Mouse (Mus musculus) midbrain, embryonic 13.5 days (tissue): ENCODE measurements around the gene Aktip. TPM values are rescaled to one million over a fixed set of nuclear protein-coding genes. Genes with fewer than 3 reads are reported as not detected.

ENCODE experiments used
- ATAC-seq: fragments of 200-750 bp; cut with Nextera tagmentation; 2 replicates; pipeline ENCODE4 v1.8.0; 2017; ENCODE audit warnings: mild to moderate bottlenecking, moderate TSS enrichment, moderate library complexity
- H3K27ac ChIP-seq: fragments of 300-500 bp; sonication (generic); 2 replicates; pipeline ENCODE4 v1.5.1; 2015; ENCODE audit warnings: inconsistent platforms, mild to moderate bottlenecking, moderate library complexity
- H3K27me3 ChIP-seq: fragments of 300-500 bp; sonication (generic); 2 replicates; pipeline ENCODE4 v1.6.1; 2015; ENCODE audit warnings: mild to moderate bottlenecking, inconsistent platforms
- H3K36me3 ChIP-seq: fragments of 300-500 bp; sonication (generic); 2 replicates; pipeline ENCODE4 v1.6.1; 2015; ENCODE audit warnings: mild to moderate bottlenecking, inconsistent platforms
- H3K4me1 ChIP-seq: fragments of 300-500 bp; sonication (generic); replicated peaks from 2 replicates; pipeline ENCODE4 v1.6.1; 2015; ENCODE audit warnings: inconsistent platforms
- H3K4me2 ChIP-seq: fragments of 300-500 bp; sonication (generic); replicated peaks from 2 replicates; pipeline ENCODE4 v1.6.1; 2015; ENCODE audit warnings: moderate library complexity, mild to moderate bottlenecking, inconsistent platforms
- H3K4me3 ChIP-seq: fragments of 300-500 bp; sonication (generic); replicated peaks from 2 replicates; pipeline ENCODE4 v1.5.1; 2015; ENCODE audit warnings: mild to moderate bottlenecking, inconsistent platforms
- H3K9ac ChIP-seq: fragments of 300-500 bp; sonication (generic); replicated peaks from 2 replicates; pipeline ENCODE4 v1.6.1; 2015; ENCODE audit warnings: mild to moderate bottlenecking, inconsistent platforms
- H3K9me3 ChIP-seq: fragments of 300-500 bp; sonication (generic); 2 replicates; pipeline ENCODE4 v1.6.1; 2016; ENCODE audit warnings: mild to moderate bottlenecking, inconsistent platforms
- WGBS: fragments of 180-500 bp; shearing (Covaris S2); methylation state at CpG from one replicate; pipeline ENCODE4 v1.1.7; 2015; 5-methylcytosine and 5-hydroxymethylcytosine counted together
- polyA plus RNA-seq: library from polyadenylated mRNA; unstranded; fragments of >200 nt; fragmentation: Nextera tagmentation; extraction: Ambion mirVana; gene quantifications from 2 replicates; pipeline ENCODE4 v1.2.1, GENCODE M21; 2015

The Aktip gene
- polyA plus RNA-seq, 1 experiment from 2014 or later, result 133 TPM

DNA sequence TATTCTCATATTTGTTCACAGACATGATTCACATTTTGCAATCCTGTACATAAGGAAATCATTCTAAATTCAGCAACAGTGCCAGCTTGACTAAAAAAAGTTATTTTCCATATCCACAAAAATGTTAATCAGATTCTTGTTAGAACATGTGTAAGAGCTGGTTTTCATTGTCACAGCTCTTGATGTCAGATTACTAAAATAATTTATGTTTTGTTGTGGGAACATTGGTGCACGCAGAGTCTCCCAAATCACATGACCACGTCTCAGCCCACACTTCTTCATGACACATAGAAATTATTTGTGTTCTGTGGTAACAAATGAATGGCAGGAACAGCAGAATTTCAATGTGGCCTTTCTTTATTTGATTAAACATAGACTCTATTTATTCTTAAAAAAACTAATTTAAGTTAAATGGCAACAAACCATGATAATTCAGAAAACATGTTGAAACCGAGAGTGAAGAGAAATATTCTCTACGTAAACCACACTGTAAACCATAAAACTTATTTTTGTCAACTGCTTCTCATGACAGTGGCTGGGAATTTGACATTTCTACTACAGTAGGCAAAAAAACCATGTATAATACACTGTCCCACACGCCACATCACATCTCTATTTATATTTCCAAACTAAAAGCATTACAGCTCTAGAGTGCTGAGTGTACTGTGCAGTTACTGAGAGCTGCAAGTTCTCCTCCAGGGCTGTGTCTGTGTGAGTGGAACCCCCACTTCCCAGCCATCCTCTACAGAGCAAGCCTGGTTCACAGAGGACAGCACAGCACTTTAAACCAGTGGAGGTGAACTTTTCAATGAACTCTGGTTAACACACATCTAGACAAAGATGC lies 17.5 kb upstream of the Aktip start:
- Histone ChIP-seq H3K27ac (no peak overlapping the region), H3K4me3 (no peak overlapping the region), H3K4me2 (no peak overlapping the region), H3K4me1 (peaks cover 6% of the 10 kb centered on the region; the same call in 1 of the 2 replicates), H3K9ac (no peak overlapping the region), H3K36me3 (0 out of 2 replicates have a peak, but pooled peaks cover 4% of the 10 kb centered on the region), H3K27me3 (no peaks in the 10 kb centered on the region), H3K9me3 (no peaks in the 10 kb centered on the region)
- 94% methylated on average over 5 of the region's 5 CpGs for WGBS
- no peak for ATAC-seq

DNA sequence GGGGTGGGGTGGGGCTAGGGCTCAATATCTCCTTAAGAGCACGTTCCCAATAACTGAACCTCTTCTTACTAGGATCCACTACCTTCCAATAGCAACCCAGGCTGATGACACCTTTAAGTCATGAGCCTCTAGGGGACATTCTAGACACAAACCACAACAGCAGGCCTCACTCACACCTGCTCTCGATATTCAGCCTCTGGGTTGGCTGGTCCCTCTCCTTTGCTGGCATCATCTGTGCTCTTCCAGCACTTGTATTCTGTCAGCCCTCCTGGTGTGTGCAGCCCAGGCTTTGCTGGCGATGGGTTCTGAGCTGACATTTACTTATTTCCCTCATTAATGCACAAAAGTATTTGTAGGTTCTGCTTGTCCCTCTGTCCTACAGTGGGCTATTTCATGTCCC lies 14.5 kb upstream of the Aktip start:
- WGBS, result 73% methylated on average over 3 of the region's 3 CpGs
- no peak overlapping the region for H3K9ac ChIP-seq
- no peak overlapping the region for H3K27ac ChIP-seq
- no peak overlapping the region for H3K4me3 ChIP-seq
- no peak for ATAC-seq
- H3K27me3 ChIP-seq, result no peaks in the 10 kb centered on the region
- peaks cover 6% of the 10 kb centered on the region; the same call in 1 of the 2 replicates for H3K4me1 ChIP-seq
- no peaks in the 10 kb centered on the region for H3K9me3 ChIP-seq
- H3K4me2 ChIP-seq, result no peak overlapping the region
- H3K36me3 ChIP-seq, result no peaks in the 10 kb centered on the region

GRCm38 (mm10) chr8:91212948-91213347 lies 13.2 kb upstream of the Aktip start:
- H3K9ac ChIP-seq, result no peak overlapping the region
- no peak overlapping the region for H3K4me2 ChIP-seq
- no peaks in the 10 kb centered on the region for H3K9me3 ChIP-seq
- no peaks in the 10 kb centered on the region for H3K27me3 ChIP-seq
- ATAC-seq, result no peak
- H3K4me1 ChIP-seq, result peaks cover 6% of the 10 kb centered on the region; the same call in 1 of the 2 replicates
- 97% methylated on average over 2 of the region's 2 CpGs for WGBS
- no peak overlapping the region for H3K4me3 ChIP-seq
- H3K27ac ChIP-seq, result no peak overlapping the region
- no peaks in the 10 kb centered on the region for H3K36me3 ChIP-seq

DNA sequence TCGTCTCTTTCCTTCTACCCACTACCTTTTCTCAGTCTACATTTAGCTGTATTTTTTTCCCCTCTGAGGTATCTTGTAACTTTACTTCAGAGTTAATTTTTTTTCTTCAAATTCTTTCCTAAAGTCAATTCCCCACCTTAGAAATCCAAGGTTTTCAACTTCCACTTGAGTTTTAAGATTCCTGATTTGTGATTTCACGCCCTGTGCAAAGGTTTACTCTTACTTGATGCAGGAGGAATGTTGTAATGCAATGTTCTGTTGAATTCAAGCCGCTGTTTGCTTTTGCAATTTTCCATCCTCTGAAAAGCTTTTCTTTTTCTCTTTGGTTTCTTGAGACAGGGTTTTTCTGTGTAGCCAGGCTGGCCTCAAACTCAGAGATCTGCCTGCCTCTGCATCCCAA lies 9.9 kb upstream of the Aktip start:
- Histone ChIP-seq H3K4me3 (no peak overlapping the region), H3K9ac (no peak overlapping the region), H3K4me1 (peaks cover 4% of the 10 kb centered on the region; the same call in 1 of the 2 replicates), H3K27ac (no peak overlapping the region), H3K9me3 (no peaks in the 10 kb centered on the region), H3K27me3 (no peaks in the 10 kb centered on the region), H3K4me2 (no peak overlapping the region), H3K36me3 (no peaks in the 10 kb centered on the region)
- 88% methylated on average over 3 of the region's 3 CpGs for WGBS
- no peak for ATAC-seq

DNA sequence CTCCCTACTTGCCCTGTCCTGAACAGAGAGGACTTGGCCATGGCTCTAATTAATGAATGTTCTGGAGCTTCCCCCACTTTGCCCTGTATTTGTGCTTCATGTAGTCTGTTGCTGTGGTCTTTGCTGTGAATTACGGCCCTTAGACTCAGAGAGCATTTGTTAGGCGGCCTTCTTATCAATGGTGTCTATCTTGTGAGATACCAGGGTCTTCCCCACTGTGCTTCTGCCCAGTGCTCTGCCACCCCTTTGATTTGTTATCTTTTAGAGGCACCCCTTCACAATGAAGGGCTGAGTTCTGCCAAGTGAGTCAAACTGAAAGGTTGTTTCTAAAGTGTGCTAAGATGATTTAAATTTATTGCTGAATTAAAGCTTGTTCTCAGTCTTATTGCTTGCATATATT lies 7.9 kb upstream of the Aktip start:
- no peak overlapping the region for H3K4me3 ChIP-seq
- no peaks in the 10 kb centered on the region for H3K27me3 ChIP-seq
- H3K9me3 ChIP-seq, result no peaks in the 10 kb centered on the region
- no peaks in the 10 kb centered on the region for H3K4me1 ChIP-seq
- H3K4me2 ChIP-seq, result no peak overlapping the region
- no peaks in the 10 kb centered on the region for H3K36me3 ChIP-seq
- no peak overlapping the region for H3K27ac ChIP-seq
- no peak for ATAC-seq
- no peak overlapping the region for H3K9ac ChIP-seq
- 80% methylated on average over 2 of the region's 2 CpGs for WGBS

GRCm38 (mm10) chr8:91205897-91206296 lies 6.1 kb upstream of the Aktip start:
- Histone ChIP-seq H3K36me3 (no peaks in the 10 kb centered on the region), H3K27ac (no peak overlapping the region), H3K4me2 (no peak overlapping the region), H3K9ac (no peak overlapping the region), H3K4me3 (no peak overlapping the region), H3K4me1 (no peaks in the 10 kb centered on the region), H3K9me3 (no peaks in the 10 kb centered on the region), H3K27me3 (no peaks in the 10 kb centered on the region)
- WGBS, result 74% methylated on average over 6 of the region's 6 CpGs
- ATAC-seq, result no peak

- H3K9me3 ChIP-seq, result no peaks in the 10 kb centered on the region
- no peak overlapping the region for H3K27ac ChIP-seq
- ATAC-seq, result no peak
- no peak overlapping the region for H3K9ac ChIP-seq
- H3K4me1 ChIP-seq, result no peaks in the 10 kb centered on the region
- no peaks in the 10 kb centered on the region for H3K36me3 ChIP-seq
- no peak overlapping the region for H3K4me2 ChIP-seq
- WGBS, result 76% methylated on average over 2 of the region's 2 CpGs
- no peaks in the 10 kb centered on the region for H3K27me3 ChIP-seq
- H3K4me3 ChIP-seq, result no peak overlapping the region
Observed at GRCm38 (mm10) chr8:91201184-91201583, 1.4 kb upstream of the Aktip start.

- Histone ChIP-seq H3K27ac (no peak overlapping the region), H3K4me2 (no peak overlapping the region), H3K9me3 (no peaks in the 10 kb centered on the region), H3K4me1 (no peaks in the 10 kb centered on the region), H3K36me3 (no peaks in the 10 kb centered on the region), H3K27me3 (0 out of 2 replicates have a peak, but pooled peaks cover under 1% of the 10 kb centered on the region), H3K9ac (no peak overlapping the region), H3K4me3 (no peak overlapping the region)
- no peak for ATAC-seq
- 64% methylated on average over 3 of the region's 3 CpGs for WGBS
Observed at GRCm38 (mm10) chr8:91198036-91198435, 1.7 kb downstream of the Aktip start.

DNA sequence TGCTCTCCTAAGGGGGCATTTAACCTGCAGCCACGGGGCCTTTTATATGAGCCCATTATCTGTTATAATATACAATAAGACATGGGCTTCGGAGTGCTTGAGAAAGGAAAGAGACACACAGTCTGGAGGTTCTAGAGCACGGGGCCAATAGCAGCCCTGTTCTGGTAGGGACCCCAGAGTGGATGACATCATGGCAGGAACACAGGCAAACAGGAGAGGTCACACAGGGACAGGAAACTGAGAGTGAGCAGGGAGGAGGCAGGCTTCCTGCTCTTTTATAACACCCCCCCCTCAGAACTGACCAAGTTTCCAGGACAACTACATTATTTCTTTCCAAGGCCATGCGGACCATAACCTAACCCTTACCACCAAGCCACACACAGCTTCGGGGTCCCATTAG lies 2.5 kb downstream of the Aktip start:
- Histone ChIP-seq H3K27ac (no peak overlapping the region), H3K27me3 (peaks cover 9% of the 10 kb centered on the region; the same call in 1 of the 2 replicates), H3K4me3 (no peak overlapping the region), H3K4me1 (no peaks in the 10 kb centered on the region), H3K4me2 (no peak overlapping the region), H3K9me3 (no peaks in the 10 kb centered on the region), H3K9ac (no peak overlapping the region), H3K36me3 (no peaks in the 10 kb centered on the region)
- 91% methylated on average over 5 of the region's 5 CpGs for WGBS
- no peak for ATAC-seq

GRCm38 (mm10) chr8:91196661-91197060 lies 3.1 kb downstream of the Aktip start:
- Histone ChIP-seq H3K4me3 (no peak overlapping the region), H3K9me3 (no peaks in the 10 kb centered on the region), H3K4me1 (no peaks in the 10 kb centered on the region), H3K4me2 (no peak overlapping the region), H3K27me3 (peaks cover 15% of the 10 kb centered on the region), H3K36me3 (no peaks in the 10 kb centered on the region), H3K27ac (no peak overlapping the region), H3K9ac (no peak overlapping the region)
- no peak for ATAC-seq
- 80% methylated on average over 12 of the region's 12 CpGs for WGBS

GRCm38 (mm10) chr8:91194081-91194480 lies 5.7 kb downstream of the Aktip start:
- no peaks in the 10 kb centered on the region for H3K36me3 ChIP-seq
- 74% methylated on average over 2 of the region's 2 CpGs for WGBS
- H3K4me3 ChIP-seq, result no peak overlapping the region
- no peak overlapping the region for H3K9ac ChIP-seq
- peaks cover 32% of the 10 kb centered on the region for H3K27me3 ChIP-seq
- no peak for ATAC-seq
- no peak overlapping the region for H3K27ac ChIP-seq
- peaks cover 8% of the 10 kb centered on the region for H3K4me1 ChIP-seq
- no peak overlapping the region for H3K4me2 ChIP-seq
- no peaks in the 10 kb centered on the region for H3K9me3 ChIP-seq

GRCm38 (mm10) chr8:91192941-91193340 lies 6.8 kb downstream of the Aktip start:
- Histone ChIP-seq H3K4me1 (peaks cover 8% of the 10 kb centered on the region), H3K9me3 (no peaks in the 10 kb centered on the region), H3K36me3 (no peaks in the 10 kb centered on the region), H3K4me3 (no peak overlapping the region), H3K27me3 (peaks cover 36% of the 10 kb centered on the region), H3K9ac (no peak overlapping the region), H3K4me2 (no peak overlapping the region), H3K27ac (no peak overlapping the region)
- WGBS, result 88% methylated on average over 5 of the region's 5 CpGs
- no peak for ATAC-seq
